Mouse (Mus musculus) naive thymus-derived CD4-positive, alpha-beta T cell, adult 5 months (primary cell): ENCODE data around the gene Hsd17b1. TPM values are rescaled to one million over a fixed set of nuclear protein-coding genes. Genes with fewer than 3 reads are reported as not detected.

Source experiments
- polyA plus RNA-seq: library from polyadenylated mRNA; unstranded; fragments of 100-300 nt; shearing (Covaris generic); gene quantifications from one replicate; pipeline ENCODE4 v1.2.1, GENCODE M21; 2017

The Hsd17b1 gene
- 0.44 TPM for polyA plus RNA-seq

DNA sequence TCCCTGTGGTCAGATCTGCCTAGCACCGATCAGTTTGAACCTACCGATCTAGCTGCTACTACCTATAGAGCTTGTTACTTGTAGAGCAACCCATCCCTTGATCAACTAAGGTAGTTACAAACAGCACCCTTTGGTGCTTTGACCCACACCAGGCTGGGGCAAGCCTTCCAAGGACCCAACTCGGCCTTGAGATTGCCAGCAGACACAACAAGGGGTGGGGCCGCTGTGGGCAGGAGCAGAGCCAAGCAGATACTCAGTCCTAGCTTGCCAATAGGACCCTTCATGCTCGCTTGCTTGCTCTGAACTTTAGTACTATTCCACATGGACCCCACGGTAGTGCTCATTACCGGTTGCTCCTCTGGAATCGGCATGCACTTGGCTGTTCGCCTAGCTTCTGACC lies at the start of gene Hsd17b1:
Hsd17b1 (plus strand) TSS at position 291 of the 400 bp plus-strand sequence.

DNA sequence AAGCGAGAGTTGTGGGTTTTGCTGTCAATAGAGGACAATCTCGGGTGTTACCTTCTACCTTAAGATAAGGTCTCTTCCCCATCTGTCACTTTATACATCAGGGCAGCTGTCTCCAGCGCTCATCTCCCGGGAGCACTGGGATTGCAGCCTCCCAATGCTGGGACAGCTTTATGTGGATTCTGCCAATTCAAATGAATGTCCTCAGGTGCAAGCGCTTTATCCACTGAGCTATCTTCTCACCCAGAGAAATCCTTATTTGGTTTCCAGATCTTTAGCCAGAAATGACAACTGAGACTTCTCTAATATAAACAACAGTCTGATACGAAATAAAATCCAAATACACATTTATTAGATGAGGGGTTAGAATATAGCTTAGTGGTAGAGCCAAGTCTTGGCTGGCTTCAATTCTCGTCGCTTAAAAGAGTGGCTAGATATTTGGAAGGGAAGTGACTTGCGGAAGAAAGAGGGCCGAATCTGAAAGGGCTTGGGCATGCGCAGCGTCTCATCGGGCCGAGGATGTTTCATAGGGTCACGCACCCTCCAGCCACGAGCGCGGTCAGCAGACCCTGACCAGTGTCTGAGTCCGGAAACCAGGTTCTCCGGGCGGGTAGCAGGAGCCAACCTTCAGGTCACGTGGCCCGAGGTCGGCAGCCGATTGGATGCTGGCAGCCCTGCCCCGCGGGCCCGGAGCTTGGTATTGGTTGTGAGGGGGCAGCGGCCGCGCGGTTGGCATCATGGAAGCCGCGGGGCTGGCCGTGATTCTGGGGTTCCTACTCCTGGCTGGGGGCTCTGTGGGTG lies 8.6 kb upstream of the Hsd17b1 start, which contains the start of gene Naglu:
Naglu (plus strand) TSS at position 622 of the 798 bp plus-strand sequence.

DNA sequence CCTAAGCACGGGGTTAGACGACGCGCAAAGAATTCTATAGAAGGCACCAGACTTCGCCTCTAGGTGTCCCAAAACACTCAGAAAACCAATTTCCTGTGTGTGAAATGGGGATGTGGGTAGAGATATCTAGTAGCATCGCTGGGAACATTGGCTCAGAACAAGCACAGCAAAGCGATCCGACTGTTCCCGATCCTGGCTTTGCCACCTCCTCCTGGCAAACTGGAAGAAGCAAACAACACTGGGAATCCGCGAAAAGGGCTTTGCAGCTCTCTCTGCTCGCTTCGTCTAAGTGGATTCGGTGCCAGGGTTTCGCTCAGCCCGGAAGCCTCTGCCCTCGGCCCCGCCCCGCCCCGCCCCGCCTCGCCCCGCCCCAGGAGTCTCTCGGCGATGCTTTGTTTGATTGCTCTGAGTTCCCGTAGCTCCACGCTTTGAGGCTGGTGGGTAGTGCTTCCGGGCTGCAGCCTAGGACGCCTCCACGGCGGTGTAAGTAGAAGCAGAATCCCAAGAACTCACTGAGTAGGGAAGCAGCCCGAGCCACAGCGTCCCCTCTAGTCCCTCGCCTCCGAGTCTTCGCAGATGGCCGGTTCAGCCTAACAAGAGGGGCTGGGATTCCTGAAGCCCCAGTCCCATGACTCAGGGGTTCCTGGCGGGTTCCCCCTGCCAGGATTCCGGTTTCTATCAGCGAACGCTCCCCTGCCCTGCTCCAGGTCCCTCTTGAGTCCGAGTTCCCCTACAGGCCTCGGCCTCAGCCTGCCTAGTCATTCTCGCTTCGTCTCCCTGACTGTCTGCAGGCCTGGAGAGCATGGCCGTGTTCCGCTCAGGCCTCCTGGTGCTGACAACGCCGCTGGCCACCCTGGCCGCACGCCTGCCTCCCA lies 4.2 kb downstream of the Hsd17b1 start, which contains the start of gene Coasy:
Coasy (plus strand) TSS at position 358 of the 875 bp plus-strand sequence.

DNA sequence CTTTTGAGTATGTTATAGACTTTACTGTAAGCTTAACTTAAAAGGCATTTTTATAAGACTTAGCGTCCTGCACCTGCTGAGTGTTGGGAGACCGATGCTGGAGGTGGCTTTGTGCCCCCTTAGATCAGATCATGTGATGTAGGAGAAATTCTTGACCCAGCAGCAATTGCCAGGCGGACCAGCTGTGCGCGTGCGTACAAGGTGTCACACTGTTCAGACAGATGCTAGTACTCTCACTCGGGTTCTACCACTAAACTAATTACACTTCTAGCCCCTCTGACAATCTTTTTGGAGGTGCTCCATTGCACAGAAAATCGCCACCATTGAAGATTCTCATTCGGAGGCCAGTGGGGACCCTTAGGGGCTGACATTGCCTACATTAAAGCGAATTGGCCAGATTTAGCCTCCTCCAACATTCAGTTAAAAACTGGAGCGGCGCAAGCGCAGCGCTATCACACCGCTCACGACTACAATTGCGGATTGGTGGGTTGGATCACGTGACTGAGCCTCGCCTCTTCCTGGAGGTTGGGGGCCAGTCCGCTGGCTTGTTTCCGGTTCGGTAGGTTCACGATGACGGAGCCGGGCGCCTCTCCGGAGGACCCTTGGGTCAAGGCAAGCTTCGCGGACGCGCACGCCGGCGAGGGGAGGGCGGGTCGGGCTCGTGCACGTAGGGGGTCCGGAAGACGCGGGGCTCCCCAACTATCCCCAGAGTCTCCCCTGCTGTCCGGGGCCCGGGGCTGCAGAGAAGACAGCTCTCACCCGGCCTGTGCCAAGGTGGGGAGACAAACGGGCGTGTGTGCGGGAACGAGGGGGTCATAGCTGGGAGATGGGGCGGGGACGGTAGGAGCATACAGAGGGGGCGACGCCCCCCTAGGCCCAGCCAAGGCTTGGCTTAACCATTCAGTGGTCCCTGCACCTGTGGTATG lies 8.8 kb downstream of the Hsd17b1 start, which contains the start of gene Mlx:
Mlx (plus strand) TSS at position 522 of the 926 bp plus-strand sequence.

DNA sequence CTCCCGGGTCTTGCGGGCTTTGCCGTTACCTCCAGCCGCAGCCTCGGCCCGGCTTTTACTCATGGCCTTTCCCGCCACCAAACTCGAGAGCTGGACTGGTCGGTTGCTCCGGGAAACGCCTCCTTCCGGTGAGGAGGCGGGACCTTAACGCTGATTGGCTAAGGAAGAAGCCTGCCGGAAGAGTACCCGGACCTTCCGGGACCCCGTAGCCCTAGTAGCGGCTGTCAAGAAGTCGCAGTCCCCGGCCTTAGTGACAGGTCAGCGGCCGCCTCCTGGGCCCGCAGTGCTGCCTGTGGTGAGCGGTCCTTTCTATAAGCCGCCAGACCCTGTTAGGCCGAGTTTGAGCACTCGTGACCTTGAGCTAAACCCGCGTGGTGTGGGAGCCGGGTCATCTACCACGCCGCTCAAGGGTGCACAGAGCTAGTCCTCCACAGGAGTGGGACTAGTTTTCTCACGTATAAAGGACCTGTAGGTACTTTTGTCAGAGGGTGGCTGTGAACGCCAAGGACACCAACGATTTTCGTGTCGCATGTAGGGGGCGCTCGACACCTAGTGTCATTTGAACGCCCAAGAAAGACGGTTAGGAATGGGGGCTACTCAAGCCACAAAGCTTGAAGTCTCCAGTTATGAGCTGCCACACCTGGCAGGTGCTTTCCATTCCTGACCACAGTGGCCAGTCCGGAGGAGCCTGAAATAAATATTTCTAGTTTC lies 17.3 kb downstream of the Hsd17b1 start, which contains the start of gene Psmc3ip:
Psmc3ip (minus strand) TSS at position 123 of the 711 bp plus-strand sequence.

DNA sequence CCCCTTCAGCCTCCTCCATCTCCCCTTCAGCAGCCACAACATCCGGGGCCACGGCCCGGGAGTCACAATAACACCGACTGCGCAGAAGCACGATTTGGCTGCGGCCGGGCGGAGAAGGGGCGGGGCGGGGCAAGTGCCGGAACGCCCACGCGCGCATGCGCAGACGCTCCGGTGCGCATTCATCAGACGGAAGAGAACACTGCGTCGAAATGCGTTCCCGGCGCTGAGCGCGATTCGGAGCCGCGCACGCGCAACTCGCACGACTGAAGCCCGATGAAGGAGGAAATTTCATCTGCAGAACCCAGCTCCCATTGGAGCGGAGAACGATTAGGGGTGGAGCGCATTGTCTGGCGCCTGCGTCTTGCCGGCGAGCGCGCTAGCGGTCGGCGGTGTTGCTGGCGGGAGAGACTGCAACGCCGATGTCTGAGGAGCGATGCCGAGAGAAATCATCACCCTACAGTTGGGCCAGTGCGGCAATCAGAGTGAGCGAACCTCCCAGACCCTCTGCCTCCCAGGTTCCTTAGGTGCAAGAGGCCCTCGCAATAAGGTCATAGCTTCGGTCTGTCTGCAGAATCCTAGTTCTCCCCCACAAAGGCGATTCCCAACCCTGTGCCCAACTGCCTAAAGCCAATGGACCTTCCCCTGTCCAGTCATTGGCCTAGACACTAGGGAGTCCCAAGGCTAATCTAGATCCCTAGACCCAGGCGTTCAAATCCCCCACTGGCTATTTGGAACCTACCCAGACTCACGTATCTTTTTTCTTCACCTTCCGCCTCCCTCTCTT lies 41.7 kb downstream of the Hsd17b1 start, which contains the start of the genes Retreg3 and Tubg1:
Retreg3 (minus strand) TSS at position 133 of the 784 bp plus-strand sequence.
Tubg1 (plus strand) TSS at position 178 of the 784 bp plus-strand sequence.

Other genes with a start within 250 kb of the Hsd17b1 start
- gene Stat5b, start 227.7 kb upstream of the Hsd17b1 start, polyA plus RNA-seq: 312 TPM
- gene Stat5a, start 219.1 kb upstream of the Hsd17b1 start, polyA plus RNA-seq: 201 TPM
- gene Stat3, start 138.9 kb upstream of the Hsd17b1 start, polyA plus RNA-seq: 361 TPM
- gene Cavin1, start 107.5 kb upstream of the Hsd17b1 start, polyA plus RNA-seq: not detected
- gene Atp6v0a1, start 69.0 kb upstream of the Hsd17b1 start, polyA plus RNA-seq: 0.91 TPM
- 11.6 TPM for gene Naglu, start 8.4 kb upstream of the Hsd17b1 start, polyA plus RNA-seq
- 10.0 TPM for gene Coasy, start 4.2 kb downstream of the Hsd17b1 start, polyA plus RNA-seq
- 49.7 TPM for gene Mlx, start 8.9 kb downstream of the Hsd17b1 start, polyA plus RNA-seq
- gene Psmc3ip, start 17.0 kb downstream of the Hsd17b1 start, polyA plus RNA-seq: 4.0 TPM
- gene Retreg3, start 41.5 kb downstream of the Hsd17b1 start, polyA plus RNA-seq: 95.9 TPM
- 14.9 TPM for gene Tubg1, start 41.5 kb downstream of the Hsd17b1 start, polyA plus RNA-seq
- gene Tubg2, start 77.5 kb downstream of the Hsd17b1 start, polyA plus RNA-seq: 0.37 TPM
- not detected for gene Cntnap1, start 92.1 kb downstream of the Hsd17b1 start, polyA plus RNA-seq
- gene Plekhh3, start 92.9 kb downstream of the Hsd17b1 start, polyA plus RNA-seq: not detected
- gene Ccr10, start 97.0 kb downstream of the Hsd17b1 start, polyA plus RNA-seq: not detected
- 83.6 TPM for gene Ezh1, start 148.1 kb downstream of the Hsd17b1 start, polyA plus RNA-seq
- gene Ramp2, start 167.6 kb downstream of the Hsd17b1 start, polyA plus RNA-seq: not detected
- gene Vps25, start 175.3 kb downstream of the Hsd17b1 start, polyA plus RNA-seq: 83.2 TPM
- gene Wnk4, start 182.2 kb downstream of the Hsd17b1 start, polyA plus RNA-seq: 5.3 TPM
- 0.36 TPM for gene Cntd1, start 200.6 kb downstream of the Hsd17b1 start, polyA plus RNA-seq
- 51.8 TPM for gene Coa3, start 200.7 kb downstream of the Hsd17b1 start, polyA plus RNA-seq
- gene Becn1, start 223.9 kb downstream of the Hsd17b1 start, polyA plus RNA-seq: 208 TPM
- 178 TPM for gene Psme3, start 237.8 kb downstream of the Hsd17b1 start, polyA plus RNA-seq
- gene Aoc2, start 246.7 kb downstream of the Hsd17b1 start, polyA plus RNA-seq: 4.7 TPM